Mouse (Mus musculus): ENCODE measurements at regions not wholly inside any gene's neighbourhood (a gene's known extent, or its start where the extent isn't known, plus 50 kb on each side); places are given as distances from the start of the nearest gene placed in this dataset.
A peak's percentile ranks its signal among the peaks of the same experiment; 100 is the strongest.

- no peak for DNase-seq (ENCODE audit: low read depth, low spot score)
These were observed 1026.8 kb upstream of the Alcam start for GRCm38 (mm10) chr16:53480664-53481063.

DNA sequence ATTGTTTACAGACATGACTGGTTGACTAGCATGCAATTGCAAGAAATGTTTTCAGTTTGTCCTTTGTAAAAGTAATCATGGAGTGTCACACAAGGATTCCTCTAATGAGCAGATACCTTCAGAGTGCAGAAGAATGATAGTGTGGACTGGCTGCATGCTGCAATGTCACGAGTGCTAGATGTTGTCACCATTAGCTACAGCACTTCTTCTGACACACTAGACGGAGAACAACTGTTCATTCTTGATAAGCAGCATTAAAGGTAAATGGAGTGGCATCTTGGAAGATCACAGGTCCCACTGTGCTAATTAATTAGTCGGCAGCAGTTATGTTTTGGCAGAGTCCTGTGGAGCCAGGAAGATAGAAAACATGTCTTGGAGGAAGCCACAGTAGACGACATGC is 985.6 kb upstream of the Alcam start:
- DNase-seq (ENCODE audit: low read depth, low spot score), result no peak

DNA sequence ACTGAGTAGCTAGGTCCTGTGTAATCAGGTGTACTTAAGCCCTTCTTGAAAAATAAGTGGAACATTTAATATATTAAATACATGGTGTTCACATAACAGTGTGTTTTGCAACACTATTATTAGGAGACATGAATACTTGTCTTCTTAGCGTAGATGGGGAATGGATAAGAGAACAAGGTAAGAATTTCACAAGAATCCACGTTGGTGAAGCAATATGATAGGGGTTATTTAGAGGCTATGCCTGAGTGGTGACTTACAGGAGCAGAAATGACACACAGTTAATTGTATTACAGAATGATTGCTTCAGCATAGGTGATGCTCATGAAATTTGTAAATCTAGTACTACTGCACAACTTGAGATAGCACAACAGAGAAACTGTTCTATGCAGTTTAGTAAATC is 964.5 kb upstream of the Alcam start:
- no peak for DNase-seq (ENCODE audit: low read depth, low spot score)

GRCm38 (mm10) chr16:53385176-53385575 is 931.3 kb upstream of the Alcam start:
- peak; percentile 22 for DNase-seq (ENCODE audit: low read depth, low spot score)

DNA sequence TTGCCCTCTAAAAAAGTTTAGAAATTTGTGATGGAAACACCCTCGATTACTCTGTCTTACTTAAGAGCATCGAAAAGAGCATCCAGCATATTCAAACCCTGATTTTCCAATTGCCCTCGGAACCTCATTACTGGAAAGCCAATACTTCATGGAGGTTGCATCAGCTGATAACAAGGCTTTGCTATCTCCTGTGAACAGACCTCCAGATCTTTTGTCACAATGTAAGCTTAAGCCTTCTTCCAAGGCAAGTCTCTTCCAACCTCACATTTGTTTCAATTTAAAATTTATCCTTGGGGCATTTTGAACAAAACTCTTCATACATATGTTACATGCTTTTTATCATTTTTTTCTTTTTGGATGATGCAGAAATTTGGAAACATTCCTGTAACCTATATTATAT is 888.3 kb upstream of the Alcam start:
- no peak for DNase-seq (ENCODE audit: low read depth, low spot score)

DNA sequence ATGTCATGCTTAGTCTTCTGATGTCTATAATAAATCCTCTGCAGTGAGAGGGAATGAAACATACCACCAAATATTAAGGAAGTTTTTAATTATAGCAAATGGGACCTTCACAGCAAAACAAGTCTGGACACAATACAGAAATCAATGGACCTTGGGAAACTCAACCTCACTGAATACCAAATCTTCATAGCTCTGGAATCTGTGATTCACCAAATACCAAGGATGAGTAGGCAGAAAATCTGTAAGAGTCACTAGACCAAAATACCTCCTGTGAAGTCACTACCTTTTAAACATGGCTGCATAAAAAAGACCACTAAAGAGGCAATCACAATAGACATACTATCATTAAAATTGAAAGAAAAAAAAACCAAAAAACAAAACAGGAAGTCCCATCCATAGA is 872.5 kb upstream of the Alcam start:
- no peak for DNase-seq (ENCODE audit: low read depth, low spot score)

DNA sequence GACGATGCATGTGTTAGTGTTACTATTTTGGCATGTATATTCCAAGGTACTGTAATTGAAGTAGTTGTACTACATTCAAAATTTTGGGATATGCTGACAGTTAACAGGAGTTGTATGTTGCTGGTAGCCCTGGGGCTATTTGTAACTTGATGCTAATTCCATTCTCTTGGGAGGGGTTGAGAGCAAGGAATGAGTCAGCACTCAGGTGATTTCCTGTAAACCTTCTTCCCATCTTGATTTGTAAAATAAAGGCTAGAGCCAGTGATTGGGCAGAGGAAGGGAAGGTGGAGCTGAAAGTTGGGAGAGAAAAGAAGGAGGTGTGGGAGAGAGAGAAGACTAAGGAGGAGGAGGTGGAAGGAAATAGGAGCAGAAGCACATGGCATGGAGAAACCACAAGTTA is 838.2 kb upstream of the Alcam start:
- DNase-seq (ENCODE audit: low read depth, low spot score), result no peak

DNA sequence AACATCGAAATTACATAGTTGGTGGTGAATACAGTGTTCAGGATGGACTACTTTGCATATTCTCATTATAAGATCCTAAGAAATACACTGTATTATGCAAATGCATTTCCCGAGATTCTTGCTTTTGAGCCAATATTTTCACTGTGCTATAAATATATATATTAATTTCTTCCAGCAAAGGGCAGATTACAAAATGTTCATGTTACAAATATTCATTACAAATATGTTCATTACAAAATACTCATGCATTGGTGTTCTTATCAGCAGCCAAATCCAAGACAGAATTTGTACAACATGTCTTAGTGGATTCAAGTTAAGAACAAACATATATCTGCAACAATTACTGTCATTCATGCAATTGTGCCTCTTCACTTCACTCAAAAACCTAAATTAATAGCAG is 828.1 kb upstream of the Alcam start:
- DNase-seq (ENCODE audit: low read depth, low spot score), result no peak

DNA sequence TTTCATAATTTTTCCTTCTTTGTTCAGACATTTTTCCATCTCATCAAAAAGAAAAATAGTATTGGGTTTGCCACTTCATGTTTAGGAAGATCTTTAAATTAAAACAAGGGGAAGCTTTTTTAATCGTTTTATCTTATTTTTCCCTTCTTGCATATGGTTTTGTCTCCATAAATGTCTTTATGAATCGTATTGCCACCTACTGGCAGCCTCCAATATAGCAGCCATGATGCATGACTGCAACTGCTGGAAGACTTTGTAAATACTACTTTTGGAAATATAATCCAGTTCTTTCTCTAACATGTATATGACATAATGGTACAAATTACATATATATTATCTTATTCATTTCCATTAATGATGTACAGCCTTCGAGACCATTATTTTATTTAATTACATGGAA is 812.2 kb upstream of the Alcam start:
- DNase-seq (ENCODE audit: low read depth, low spot score), result peak; percentile 43

- no peak for DNase-seq (ENCODE audit: low read depth, low spot score)
These were observed 791.5 kb upstream of the Alcam start for GRCm38 (mm10) chr16:53245365-53245764.

DNA sequence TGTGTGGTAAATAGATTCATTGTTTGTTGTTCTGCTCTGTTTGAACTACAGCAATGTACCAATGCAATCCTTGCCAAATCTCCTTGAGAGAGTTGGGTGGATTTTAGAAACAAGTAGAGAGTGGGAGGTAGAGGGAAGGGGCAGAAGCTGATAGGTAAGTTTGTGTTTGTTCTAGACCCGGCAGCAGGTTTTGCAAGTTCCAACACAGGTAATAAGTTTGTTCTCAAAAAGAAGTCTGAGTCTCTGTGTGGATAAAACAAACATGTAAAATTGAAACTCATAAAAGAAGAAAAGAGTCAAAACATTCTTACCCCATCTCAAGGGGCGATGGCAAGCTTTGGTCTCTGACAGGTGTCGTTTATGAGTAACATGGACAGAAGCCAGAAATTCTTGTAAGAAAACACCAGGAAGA is 788.3 kb upstream of the Alcam start:
- DNase-seq (ENCODE audit: low read depth, low spot score), result no peak

DNA sequence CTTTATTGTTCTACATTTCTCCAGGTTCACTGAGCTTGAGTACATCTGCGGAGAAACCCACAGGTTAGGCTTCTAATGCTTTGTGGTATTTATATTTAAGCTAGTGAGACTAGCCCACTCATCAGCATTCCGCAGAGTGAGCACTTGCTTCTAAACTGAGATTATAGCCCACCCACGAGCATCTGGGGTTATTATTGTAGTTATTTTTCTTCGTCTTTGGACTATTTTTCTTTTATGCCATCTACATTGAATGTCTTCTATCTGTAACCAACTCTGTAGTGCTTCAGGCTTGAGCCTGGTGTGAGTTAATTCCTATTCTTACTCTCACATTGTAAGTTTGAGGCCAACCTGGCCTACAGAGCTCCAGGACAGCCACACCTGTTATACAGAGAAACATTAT is 765.0 kb upstream of the Alcam start:
- no peak for DNase-seq (ENCODE audit: low read depth, low spot score)

DNA sequence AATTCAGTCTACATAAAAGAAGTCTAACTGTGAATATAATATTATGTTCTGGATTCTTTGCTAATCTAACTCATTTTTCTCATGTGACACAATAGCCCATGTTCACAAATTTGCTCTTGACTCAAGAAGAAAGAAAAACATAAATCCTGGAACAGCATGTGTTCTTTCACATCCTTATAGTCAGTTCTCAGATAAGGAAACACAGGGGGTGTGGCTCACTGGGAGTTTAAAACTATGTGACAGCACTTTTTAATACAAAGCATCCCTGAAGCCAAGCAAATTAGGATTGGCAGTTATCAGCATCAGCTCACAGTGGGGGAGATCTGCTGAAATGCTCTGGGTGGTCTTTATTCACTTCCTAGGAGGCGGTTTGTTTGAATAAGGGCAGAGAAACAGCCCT is 747.6 kb upstream of the Alcam start:
- DNase-seq (ENCODE audit: low read depth, low spot score), result no peak

DNA sequence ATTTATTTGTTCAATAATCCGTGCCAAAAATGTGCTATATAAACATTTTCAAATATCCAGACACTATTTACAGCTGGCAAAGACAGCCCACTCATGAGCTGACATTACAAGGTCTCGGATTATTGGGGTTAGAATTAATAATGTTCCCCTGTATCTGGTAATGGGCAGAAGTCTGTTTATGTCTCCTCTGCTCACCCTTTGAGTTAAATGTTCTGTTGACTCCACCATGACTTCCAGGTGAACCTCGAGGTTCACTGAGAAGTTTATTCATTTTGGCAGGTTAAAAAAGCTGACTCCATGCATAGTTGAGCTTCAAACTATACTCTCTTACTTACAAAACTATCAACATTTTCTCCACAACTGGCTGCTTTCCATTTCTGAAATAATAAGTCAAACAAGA is 732.6 kb upstream of the Alcam start:
- no peak for DNase-seq (ENCODE audit: low read depth, low spot score)

GRCm38 (mm10) chr16:53156352-53156751 is 702.5 kb upstream of the Alcam start:
- DNase-seq (ENCODE audit: low read depth, low spot score), result no peak

GRCm38 (mm10) chr16:53130677-53131076 is 676.8 kb upstream of the Alcam start:
- DNase-seq (ENCODE audit: low read depth, low spot score), result no peak

- DNase-seq (ENCODE audit: low read depth, low spot score), result no peak
These were observed 654.9 kb upstream of the Alcam start for GRCm38 (mm10) chr16:53108726-53109125.

DNA sequence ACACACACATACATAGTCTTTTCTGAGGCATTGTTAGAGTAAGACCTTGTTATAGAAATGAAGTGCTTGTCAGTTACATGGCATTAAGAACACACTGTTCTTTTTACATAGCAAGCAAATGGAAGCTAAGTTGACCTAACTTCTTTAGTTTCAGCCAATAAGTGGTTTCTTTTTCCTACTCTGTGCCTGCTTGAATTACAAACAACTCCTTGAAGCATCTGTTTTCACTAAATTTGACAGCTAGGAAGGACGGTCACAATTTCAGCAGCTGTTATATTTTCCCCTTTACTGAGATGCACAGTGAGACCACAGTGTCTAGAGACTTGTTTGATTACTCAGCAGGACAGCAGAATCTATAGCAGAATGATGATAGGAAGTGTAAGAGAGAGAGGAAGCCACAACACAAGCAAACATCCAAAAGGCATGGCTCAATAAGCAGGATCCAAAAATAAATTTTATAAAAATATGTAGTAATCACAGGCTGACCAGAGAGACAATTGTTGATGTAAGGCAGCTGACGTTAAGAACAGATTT is 641.6 kb upstream of the Alcam start:
- DNase-seq (ENCODE audit: low read depth, low spot score), result no peak

DNA sequence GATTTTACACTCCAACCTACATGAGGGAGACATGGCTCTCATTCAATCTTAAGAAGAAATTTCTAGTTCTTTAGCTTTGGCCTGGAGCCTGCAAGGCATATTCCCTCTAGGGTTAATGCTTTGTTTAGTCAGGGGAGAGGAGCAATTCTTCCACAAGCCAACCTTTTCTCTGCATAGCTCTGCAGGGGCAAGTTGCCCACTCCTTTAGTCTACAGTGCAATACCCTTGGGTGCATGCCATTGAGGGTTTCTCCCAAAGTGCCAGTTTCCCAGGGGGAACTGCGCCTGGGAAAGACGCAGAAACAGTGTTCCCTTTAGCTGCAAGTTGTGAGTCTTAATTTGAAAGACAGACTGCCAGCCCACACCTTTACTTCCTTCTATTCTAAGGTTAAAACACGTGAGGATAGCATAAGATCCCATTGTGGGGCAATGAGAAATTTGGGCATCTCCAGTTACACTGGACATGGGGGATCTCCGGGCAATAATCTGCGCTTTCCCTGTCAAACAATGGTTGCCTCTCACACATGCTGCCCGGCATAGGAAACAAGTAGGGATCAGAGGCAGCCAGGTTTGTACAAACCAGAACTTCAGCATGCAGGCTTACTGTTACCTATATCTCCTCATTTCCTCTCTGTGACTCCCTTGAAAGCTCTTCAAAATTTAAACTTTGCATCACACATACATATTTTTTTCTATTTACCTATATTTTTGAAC is 620.1 kb upstream of the Alcam start:
- peak; percentile 42 for DNase-seq (ENCODE audit: low read depth, low spot score)

DNA sequence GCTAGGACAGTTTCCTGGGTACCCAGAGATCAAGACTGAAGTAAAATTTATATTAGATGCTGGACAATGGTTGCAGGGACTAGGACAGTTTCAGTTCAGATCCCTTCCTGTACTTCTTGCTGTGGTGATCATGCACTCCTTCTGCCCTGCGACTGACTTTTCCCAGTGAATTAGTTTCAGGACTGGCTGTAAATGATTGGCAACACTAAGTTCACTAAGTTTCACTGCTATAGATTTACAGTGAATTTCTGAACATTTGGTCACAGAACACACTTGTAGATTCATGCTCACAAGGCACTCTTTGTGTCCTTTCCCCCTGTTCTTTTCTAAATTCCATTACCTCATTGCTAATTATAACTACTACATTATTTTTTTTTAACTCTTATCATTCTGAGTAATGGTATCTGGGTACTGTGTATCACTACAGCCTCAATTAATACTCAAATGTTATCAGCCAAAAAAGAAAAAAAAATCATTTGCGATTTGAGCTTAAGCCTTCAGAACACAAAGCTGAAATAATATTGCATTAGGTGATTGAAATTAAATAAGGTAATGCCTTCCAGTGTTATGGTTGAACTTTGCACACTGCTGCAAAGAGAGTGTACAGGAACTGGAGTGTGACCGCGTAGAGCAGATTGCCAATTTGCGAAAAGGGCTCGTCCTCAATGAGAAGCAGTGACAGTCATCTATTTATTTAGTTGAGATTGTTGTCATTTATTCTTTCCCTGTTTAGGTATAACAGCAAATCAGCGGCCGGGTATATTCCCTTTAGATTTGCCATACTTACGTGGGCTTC is 618.2 kb upstream of the Alcam start:
- no peak for DNase-seq (ENCODE audit: low read depth, low spot score)

GRCm38 (mm10) chr16:53064151-53064550 is 610.3 kb upstream of the Alcam start:
- DNase-seq (ENCODE audit: low read depth, low spot score), result no peak

GRCm38 (mm10) chr16:53063061-53063460 is 609.2 kb upstream of the Alcam start:
- DNase-seq (ENCODE audit: low read depth, low spot score), result no peak

GRCm38 (mm10) chr16:53026056-53026455 is 572.2 kb upstream of the Alcam start:
- DNase-seq (ENCODE audit: low read depth, low spot score), result no peak
